Mouse (Mus musculus): ENCODE measurements at regions not wholly inside any gene's neighbourhood (a gene's known extent, or its start where the extent isn't known, plus 50 kb on each side); places are given as distances from the start of the nearest gene placed in this dataset.

DNA sequence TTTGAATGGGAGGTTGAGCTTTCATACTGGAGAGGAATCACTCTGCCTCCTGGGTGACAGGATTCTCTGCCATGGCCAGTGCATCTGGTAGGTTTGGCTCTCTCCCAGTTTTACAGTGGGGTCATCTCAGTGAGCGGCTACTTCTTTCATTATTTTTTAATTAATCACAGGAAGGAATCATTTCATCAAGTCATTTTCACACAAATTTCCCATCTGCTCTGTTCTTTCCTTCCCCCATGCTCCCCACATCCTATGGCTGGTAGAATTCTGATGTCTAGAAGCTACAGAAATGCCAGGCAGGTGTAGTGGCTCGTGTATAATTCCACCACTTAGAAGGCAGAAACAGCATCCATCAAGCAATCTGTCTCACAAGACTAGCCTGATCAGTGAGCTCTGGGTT, 56.1 kb upstream of the Kctd3 start:
- ATAC-seq (ENCODE audit: low FRiP score, low TSS enrichment) = no peak
- WGBS = 74% methylated on average over 2 of the region's 2 CpGs
- H3K27me3 ChIP-seq (ENCODE audit: control insufficient read depth, insufficient read depth, low read length) = no peaks in the 10 kb centered on the region; the same call in 1 of the 2 replicates
- H3K9me3 ChIP-seq (ENCODE audit: control insufficient read depth, low read length) = no peaks in the 10 kb centered on the region
- no peaks in the 10 kb centered on the region for H3K36me3 ChIP-seq (ENCODE audit: control insufficient read depth, insufficient read depth, low read length)
- H3K27ac ChIP-seq (ENCODE audit: low read depth, low read length) = no peak overlapping the region
- no peaks in the 10 kb centered on the region for H3K4me1 ChIP-seq (ENCODE audit: control insufficient read depth, insufficient read depth, low read length)
- no peak overlapping the region for H3K9ac ChIP-seq (ENCODE audit: low read depth, low read length)
- no peak overlapping the region for H3K4me3 ChIP-seq (ENCODE audit: low read length)
- H3K4me2 ChIP-seq (replicated peaks; ENCODE audit: low read depth, low read length) = no peak overlapping the region

DNA sequence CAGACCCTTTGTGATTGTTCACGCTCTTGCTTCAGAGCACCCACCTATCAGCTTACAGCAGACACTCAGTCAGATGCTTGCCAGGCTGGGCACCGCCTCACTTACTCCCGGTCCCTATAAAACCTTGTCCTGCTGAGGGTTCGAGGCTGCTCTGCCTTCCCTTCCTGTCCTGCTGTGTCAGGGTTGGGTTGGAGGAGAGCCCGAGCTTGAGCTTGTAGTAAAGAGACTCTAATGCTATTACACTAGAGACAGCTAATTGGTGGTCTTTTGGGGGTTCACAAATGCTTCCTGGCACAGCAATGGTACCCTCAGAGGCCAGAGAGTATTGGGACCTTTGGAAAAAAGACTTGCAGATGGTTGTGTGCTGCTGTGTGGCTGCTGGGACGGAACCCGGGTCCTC, 55.6 kb upstream of the Kctd3 start:
- no peak overlapping the region for H3K4me2 ChIP-seq (replicated peaks; ENCODE audit: low read depth, low read length)
- no peaks in the 10 kb centered on the region for H3K9me3 ChIP-seq (ENCODE audit: control insufficient read depth, low read length)
- H3K27ac ChIP-seq (ENCODE audit: low read depth, low read length) = no peak overlapping the region
- H3K4me3 ChIP-seq (ENCODE audit: low read length) = no peak overlapping the region
- H3K27me3 ChIP-seq (ENCODE audit: control insufficient read depth, insufficient read depth, low read length) = no peaks in the 10 kb centered on the region; the same call in 1 of the 2 replicates
- no peaks in the 10 kb centered on the region for H3K36me3 ChIP-seq (ENCODE audit: control insufficient read depth, insufficient read depth, low read length)
- WGBS = 86% methylated on average over 7 of the region's 7 CpGs
- H3K4me1 ChIP-seq (ENCODE audit: control insufficient read depth, insufficient read depth, low read length) = no peaks in the 10 kb centered on the region
- H3K9ac ChIP-seq (ENCODE audit: low read depth, low read length) = no peak overlapping the region
- no peak for ATAC-seq (ENCODE audit: low FRiP score, low TSS enrichment)

Measured in kidney, embryonic 14.5 days (tissue).